Mouse (Mus musculus) left cerebral cortex, adult 11 months (tissue): ENCODE measurements at regions not wholly inside any gene's neighbourhood (a gene's known extent, or its start where the extent isn't known, plus 50 kb on each side); places are given as distances from the start of the nearest gene placed in this dataset.

Experiments
- DNase-seq: peaks from one replicate; pipeline ENCODE4 v3.0.0; 2022; ENCODE audit warnings: low spot score

DNA sequence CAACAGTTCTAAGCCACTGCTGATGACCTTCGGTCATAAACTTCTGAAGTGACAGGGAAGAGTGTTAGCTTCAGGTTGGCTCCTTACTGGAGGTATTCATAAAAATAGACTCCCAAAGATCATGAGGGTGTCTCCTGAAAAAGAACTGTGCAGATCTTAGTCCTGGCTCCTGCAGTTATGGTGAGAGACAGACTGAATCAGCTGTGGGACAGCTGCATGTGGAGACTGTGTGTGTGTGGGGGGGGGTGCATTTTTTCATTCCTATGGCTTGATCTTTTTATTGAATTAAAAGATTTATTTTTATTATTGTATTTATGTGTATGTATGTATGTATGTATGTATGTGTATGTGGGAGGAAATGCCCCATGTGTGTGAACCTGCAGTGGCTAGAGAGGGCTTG is 149.9 kb upstream of the Trib2 start:
- no peak for DNase-seq

DNA sequence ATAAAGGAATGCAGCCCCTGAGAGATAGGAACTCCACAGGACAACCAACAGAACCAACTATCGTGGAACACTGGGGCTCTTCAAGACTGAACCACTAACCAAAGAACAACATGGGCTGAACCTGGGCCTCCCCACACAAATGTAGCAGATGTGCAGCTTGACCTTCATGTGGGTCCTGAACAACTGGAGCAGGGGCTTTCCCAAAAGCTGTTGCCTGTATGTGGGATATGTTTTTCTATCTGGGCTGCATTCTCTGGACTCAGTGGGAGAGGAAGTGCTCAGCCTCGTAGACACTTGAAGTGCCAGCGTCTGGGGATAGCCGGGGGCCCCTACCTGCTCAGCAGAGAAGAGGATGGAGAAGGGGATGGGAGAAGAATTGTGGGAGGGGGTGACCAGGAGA is 149.2 kb upstream of the Trib2 start:
- DNase-seq, result no peak

DNA sequence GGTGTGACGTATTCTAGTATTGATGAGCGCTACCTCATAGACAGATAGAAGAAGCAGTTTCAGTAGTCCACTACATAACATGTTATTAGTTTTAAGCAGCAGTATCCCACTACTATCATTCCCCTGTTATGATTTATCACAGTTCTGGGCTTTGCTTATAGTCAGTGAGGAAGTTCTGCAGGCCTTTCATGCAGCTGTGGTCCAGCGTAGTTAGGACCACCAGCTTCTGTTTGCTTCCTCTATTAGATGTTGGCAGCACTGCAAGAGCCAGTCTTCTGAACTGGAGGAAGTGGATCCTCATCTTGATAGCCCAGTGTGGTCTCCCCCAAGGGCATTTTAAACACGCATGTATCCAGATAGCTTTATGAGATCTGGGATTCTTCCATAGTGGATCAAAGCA is 147.4 kb upstream of the Trib2 start:
- DNase-seq, result no peak

DNA sequence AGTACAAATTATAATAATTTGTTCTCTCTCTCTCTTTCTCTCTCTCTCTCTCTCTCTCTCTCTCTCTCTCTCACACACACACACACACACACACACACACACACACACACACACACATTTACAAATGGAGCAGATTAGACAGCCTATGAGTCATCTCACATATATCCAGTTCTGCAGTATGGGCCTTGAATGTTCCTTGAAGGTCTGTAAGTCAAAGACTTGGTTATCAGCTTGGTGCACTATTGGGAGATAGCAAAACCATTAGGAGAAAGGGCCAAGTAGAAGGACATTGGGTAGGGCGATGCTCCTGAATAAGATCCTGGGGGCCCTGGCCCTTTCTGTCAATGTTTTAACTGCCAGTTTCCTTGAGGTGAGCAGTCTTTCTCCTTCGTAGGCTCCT is 145.1 kb upstream of the Trib2 start:
- no peak for DNase-seq

DNA sequence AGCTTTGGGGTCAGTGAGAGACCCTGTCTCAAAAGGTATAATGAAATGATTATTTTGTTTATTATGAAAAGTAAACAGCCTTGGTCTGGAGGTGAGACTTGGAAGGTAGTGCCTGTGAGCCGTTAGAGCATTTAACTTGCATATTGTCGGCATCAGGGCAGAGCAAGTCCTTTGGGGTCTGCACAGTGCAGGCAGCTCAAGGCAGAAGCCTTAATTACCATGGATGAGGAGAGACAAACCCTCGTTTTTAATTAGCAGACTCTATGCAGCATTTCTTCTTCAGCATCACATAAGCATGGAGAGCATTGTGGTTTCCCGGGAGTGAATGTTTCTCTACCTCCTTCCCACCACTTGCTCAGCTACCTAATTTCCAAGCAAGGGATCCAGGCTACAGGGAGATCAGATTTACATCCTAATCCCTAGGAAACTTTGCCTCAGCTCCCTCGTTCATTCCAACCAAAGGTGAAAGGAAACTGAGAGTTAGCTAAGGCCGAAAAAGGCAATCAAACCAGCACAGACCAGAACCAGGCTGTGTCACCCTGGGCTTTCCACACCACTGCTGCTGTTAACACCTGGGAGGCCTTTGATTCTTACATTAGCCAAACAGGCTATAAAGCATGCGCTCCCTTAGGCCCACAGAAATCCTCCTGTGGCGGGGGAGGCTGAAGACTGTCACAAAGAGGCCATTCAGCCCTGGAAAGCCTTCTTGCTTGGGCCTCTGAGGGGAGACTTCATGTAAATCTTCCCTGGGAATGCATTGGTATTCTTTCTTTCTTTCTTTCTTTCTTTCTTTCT is 120.9 kb upstream of the Trib2 start:
- no peak for DNase-seq

DNA sequence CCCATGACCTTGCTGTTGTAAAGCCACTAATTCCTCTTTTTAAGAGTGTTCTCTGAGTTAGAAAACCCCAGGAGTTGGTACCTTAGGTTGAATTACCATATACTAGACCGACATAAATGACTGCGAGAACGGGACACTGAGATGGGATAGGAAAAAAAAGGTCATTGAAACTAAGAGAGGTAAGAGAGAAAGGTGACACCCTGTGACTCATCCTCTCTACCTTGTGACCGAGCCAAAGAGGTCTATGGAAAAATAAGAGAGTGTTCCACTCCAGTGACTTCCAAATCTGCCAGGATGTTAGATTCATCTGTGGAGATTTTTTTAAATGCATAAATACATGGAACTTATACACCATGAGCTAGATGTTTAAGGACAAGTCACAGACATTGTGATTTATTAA is 115.3 kb upstream of the Trib2 start:
- no peak for DNase-seq

DNA sequence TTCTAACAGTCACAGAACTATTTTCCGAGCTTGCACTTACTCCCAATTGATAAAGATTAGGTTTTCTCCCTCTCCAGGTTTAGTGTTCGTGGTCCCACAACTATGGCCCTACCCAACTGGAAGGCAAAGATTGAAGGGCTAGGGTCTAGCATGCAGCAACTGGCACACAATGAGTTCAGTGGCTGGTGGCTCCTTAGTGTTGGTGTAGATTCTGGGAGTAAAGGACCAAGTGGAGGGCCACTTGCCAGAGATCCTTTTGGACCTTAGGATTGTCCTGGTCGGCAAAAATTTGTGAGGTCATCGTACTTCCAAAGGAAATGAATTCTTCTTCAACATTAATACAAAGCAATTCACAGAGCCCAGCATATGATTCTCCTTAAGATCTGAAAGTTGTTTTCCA is 114.8 kb upstream of the Trib2 start:
- DNase-seq, result no peak

DNA sequence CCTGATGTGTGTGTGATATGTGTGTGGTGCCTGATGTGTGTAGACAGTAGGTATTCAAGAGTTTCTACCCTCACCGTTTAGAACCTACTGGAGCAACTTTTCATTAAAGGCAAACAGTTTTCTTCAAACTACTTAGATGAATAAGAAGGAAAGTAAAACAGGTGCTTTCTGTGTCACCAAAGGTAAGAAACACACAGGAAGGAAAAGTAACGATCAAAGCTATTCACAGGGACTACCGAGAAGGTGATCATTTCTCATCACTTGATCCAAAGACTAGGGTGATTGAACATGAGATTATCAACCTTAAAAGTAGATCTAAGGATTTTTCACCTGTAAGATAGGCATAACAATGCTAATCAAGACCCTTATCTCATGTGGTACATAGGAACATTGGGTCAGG is 113.4 kb upstream of the Trib2 start:
- no peak for DNase-seq

DNA sequence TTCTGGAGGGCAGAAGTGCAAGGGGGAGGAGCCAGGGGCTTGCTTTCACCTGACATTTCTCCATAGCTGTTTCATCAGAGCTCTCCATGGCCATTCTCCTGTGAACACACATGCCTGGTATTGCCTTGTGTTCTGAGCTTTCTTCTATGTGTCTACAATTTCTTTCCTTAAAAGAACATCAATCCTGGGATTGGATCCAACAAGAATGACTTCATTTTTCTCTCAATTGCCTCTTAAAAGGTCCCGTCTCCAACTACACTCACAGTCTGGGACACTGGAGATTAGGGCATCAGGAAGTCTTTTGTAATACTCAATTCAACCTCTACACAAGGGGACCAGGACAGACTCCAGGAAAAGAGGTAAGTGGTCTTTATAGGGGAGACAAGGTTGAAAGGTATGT is 112.8 kb upstream of the Trib2 start:
- DNase-seq, result no peak

DNA sequence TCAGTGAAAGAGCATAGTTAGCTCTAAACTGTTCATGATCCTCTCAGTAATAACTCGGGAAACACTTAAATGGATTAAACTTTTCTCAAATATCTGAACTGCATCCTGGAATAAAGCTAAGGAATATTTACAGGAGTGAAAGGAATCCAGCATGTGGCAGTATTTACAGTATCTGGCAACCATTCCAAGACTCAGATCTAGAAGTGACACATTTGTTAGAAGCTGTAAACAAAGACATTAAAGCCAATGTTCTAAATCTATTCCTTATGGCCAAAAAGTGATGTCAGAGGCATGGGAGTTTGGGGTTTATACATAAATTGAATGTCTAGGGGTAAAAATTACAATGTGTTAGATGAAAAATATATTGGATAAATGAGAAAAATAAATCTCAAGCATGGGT is 101.6 kb upstream of the Trib2 start:
- no peak for DNase-seq

DNA sequence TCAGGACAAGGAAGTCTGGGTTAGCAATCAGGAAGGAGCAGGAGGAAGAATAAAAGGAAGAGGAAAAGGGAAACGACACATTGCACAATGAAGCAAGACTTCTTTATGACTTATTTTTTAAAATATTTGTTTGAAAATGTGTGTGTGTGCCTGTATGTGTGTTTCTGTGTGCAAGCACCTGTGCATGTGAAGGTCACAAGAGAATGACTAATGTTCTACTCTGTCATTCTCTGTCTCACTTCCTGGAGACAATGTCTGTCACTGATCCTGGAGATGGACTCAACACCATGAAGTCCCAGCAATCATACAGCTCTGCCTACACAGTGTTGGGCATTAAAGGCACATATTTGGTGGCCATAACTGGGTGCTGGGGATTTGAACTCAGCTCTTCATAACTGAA is 96.2 kb upstream of the Trib2 start:
- no peak for DNase-seq

DNA sequence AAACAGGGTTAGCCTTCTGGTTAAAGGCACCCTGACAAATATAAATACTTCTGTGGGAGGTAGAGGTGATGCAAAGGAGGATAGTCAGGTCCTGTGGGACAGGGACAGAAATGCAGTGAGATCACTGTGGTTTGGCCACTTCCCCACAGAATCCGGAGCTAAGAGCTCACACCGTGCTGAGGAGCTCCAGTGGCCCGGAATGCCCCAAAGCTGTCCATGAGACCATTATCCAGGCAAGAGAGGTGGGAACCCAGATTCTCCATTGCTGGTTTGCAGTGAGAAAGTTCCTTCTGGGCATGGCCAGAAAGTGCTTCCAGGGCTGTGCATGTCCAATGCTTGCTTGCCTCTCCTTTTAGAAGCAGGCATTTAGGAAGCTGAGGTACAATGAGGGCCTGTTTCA is 95.8 kb upstream of the Trib2 start:
- no peak for DNase-seq

DNA sequence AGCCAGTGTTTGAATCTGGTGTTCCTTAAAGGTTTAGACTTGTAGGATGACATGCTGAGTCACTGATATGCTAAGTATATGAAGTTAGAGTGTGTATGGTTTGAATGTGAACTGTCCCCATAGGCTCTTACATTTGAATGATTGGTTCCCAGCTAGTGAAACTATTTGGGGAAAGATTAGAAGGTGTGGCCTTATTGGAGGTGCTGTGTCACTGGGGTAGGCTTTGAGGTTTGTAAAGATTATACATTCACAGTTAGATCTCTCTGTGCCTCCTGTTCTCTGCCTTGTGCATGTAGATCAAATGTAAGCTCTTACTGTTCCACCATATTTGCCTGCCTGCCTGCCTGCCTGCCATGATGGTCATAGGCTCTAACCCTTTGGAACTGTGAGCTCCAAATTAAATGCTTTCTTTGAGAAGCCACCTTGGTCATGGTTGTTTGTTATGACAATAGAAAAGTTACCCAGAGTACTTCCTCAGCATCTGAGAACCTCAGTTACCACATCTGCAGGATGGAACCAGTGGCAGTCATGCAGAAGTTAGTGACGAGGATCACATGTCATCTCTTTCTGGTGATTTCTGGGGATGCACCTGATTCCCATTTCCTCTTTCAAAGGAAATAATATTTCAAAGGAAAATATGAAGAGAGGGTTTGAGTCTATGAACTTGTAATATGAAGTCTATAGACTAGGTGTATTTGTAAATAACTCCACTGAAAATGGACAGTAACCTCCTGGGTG is 94.7 kb upstream of the Trib2 start:
- DNase-seq, result no peak

DNA sequence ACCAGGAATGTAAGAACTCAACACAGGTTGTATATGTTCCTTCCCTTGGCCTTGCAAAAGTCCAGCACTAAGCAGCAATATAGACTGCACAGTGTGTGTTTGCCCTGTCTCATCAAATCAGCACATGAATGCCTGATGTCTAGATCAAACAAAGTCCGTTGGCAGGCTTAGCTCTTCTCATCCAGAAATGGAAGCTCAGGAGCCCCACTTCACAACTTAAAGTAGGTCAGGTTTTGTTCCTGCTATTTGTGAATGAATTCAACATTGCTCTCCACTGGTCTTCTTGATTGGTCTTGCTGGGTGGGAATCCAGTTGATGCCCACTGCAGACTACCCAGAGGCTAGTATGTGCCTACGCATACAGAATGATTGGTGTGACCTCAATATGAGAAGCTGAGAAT is 80.8 kb upstream of the Trib2 start:
- DNase-seq, result no peak

DNA sequence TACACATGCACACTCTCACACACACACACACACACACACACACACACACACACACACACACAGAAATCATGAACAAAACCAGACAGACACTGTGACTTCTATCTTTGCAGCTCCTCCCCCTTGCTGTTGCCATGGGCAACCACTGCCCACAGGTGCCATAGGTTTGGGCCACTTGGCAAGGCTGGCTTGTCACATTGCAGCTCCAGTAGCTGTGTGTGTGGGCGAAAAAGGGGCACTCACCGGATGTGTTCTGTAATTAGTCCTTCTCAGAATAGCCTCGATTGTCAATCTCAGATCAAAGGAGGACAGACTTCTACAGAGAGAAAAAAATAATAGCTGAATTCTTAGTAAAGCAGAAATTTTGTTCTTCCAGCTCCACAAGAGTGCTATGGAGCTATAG is 79.8 kb upstream of the Trib2 start:
- DNase-seq, result peak; percentile 27

DNA sequence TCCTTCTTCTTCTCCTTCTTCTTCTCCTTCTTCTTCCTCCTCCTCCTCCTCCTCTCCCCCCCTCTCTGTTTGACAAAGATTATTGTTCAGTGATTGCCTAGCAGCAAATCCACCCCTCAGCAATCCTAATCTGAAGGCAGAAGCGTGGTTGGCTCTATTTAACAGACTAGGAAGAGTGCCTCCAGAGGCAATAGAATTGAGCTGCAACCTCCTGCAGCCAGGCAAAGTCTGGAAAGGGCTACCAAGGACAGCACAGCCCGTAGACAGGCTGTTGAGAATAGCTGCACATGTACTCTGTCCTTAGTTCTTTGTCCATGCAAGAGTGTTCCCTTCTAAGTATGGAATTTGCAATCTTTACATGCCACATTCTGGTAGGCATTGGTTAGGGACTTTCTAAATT is 78.5 kb upstream of the Trib2 start:
- no peak for DNase-seq

DNA sequence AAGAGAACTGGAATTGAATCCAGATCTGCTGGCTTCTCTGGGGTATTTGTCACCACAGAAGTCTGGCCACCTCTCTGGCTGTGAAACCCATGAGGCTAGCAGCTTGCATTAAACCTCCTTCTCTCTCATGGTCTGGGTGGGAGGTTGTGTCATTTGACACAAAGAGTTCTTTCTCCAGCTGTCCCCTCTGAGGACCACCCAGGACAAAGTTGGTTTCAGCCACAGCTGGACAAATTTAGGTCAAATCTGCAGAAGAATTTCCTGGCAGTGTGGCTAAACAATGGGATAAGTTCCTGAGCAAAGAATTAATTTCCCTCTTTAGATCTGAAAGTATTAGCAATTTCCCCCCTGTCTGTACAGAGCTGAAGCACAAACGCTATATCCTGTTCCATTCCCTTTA is 73.9 kb upstream of the Trib2 start:
- DNase-seq, result no peak

DNA sequence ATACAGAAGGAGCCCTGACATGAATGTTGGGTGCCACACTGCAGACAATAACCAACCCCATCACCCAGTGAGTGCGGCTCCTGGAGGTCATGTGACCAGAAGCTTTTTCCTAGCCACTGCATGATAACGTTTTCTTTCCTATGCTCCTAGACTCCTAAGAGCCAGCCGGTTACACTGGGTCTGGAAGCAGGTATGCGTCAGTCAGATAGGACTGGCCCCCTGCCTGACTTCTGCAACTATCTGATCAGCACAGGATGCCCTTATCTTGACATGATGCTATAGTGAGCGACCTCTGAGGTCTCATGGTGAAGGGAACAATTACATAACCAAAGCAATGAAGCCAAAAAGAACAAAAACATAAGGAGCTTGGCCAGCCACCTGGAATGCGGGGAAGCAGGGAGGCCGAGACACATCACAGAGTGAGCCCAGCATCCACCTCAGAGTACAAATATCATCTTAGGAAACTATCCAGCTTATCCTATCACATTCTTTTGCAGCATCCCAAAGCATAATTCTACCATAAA is 63.2 kb upstream of the Trib2 start:
- no peak for DNase-seq
